Mouse (Mus musculus): ENCODE results near the gene Arhgap11a. TPM values are rescaled to one million over a fixed set of nuclear protein-coding genes. Genes with fewer than 3 reads are reported as not detected.

Gene Arhgap11a
- total and polyA plus RNA-seq, 3 experiments: 24.3 to 43.1 (median 29.7) TPM

DNA sequence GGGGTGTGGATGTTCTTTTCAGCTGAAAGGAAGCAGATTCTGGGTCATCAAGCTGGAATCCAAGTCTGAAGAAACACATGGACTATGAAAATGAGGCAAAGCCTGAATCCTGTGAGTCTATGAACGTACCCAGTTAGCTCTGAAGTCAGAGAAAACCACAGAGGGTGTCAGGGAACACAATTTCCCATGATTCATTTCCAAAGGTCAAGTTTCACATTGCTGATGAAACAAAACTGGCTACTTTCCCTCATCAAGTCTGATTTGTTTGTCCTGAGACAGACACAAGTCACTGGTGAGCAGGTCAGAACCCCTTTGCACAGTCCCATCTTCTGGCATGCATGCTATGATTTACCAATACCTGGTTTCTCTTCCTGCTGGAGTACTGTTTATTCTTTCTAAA lies 37.6 kb upstream of the Arhgap11a start:
- Histone ChIP-seq H3K27me3 (ENCODE audit: control insufficient read depth in 1 of 2, insufficient read depth in 2 of 2, low read length in 2 of 2) (no peaks in the 10 kb centered on the region; a peak in 2 of 4 replicates), H3K79me2 (ENCODE audit: control insufficient read depth, insufficient read depth, low read length, poor library complexity) (no peaks in the 10 kb centered on the region), H3K4me1 (ENCODE audit: control insufficient read depth in 1 of 2, insufficient read depth in 2 of 2, low read length in 2 of 2) (no peaks in the 10 kb centered on the region), H3K9ac (ENCODE audit: control insufficient read depth, low read depth, low read length, poor library complexity, severe bottlenecking) (no peak overlapping the region), H3K27ac (ENCODE audit: control insufficient read depth, low read depth, low read length) (no peak overlapping the region), H3K36me3 (ENCODE audit: control insufficient read depth in 1 of 2, insufficient read depth in 2 of 2, low read length in 2 of 2) (no peaks in the 10 kb centered on the region), H3K9me3 (replicated peaks; ENCODE audit: insufficient read depth, low read length) (no peaks in the 10 kb centered on the region), H3K4me3 (ENCODE audit: control insufficient read depth in 1 of 2, insufficient read depth in 1 of 2, low read depth in 2 of 2, low read length in 2 of 2) (no peak overlapping the region)
- no peak for DNase-seq (ENCODE audit: low read depth, low spot score)
- TF ChIP-seq MYB (IDR thresholded peaks at IDR 0.05; ENCODE audit: low read depth, low read length) (no peak), GABPA (IDR thresholded peaks at IDR 0.05; ENCODE audit: low read depth, low read length) (no peak), MEF2A (IDR thresholded peaks at IDR 0.05; ENCODE audit: extremely low read depth, insufficient replicate concordance, low read depth, low read length, poor library complexity, severe bottlenecking) (no peak), UBTF (IDR thresholded peaks at IDR 0.05; ENCODE audit: borderline replicate concordance, insufficient read depth, low read depth, low read length) (no peak), TBP (IDR thresholded peaks at IDR 0.05; ENCODE audit: low read depth, low read length) (no peak), POLR2A (IDR thresholded peaks at IDR 0.05; ENCODE audit: control insufficient read depth in 1 of 2, insufficient read depth in 1 of 2, low read depth in 1 of 2, low read length in 2 of 2, poor library complexity in 1 of 2) (no peak), KAT2A (conservative IDR thresholded peaks at IDR 0.05; ENCODE audit: low read depth, low read length) (no peak), USF2 (IDR thresholded peaks at IDR 0.05; ENCODE audit: borderline replicate concordance in 1 of 2, insufficient read depth in 1 of 2, low read depth in 1 of 2, low read length in 2 of 2) (no peak), TAL1 (IDR thresholded peaks at IDR 0.05; ENCODE audit: low read length) (no peak), ELF1 (IDR thresholded peaks at IDR 0.05; ENCODE audit: low read depth, low read length) (no peak), ZKSCAN1 (IDR thresholded peaks at IDR 0.05; ENCODE audit: low read depth, low read length) (no peak), ETS1 (IDR thresholded peaks at IDR 0.05; ENCODE audit: low read depth, low read length) (no peak), POLR2AphosphoS5 (IDR thresholded peaks at IDR 0.05; ENCODE audit: borderline replicate concordance, low read depth, low read length) (no peak), RCOR1 (IDR thresholded peaks at IDR 0.05; ENCODE audit: low read depth, low read length) (no peak), MYC (IDR thresholded peaks at IDR 0.05; ENCODE audit: low read depth, low read length) (no peak)

DNA sequence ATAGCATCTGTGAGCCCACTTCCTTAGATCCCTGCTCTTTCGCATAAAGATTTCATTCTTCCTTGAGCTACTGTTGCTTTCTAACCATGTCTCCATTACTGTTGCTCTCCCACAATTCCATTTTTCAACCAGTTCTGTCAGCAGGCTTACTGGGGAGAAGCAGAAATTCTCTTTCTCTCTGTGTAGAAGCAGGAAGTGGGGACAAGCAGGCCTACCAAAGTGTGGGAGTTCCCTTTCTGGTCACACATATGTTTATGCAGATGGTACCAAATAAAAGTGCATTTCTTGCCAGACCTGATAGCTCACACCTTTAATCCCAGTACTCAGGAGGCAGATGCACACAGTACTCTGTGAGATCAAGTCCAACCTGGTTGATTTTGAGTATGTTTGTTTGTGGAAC lies 21.7 kb upstream of the Arhgap11a start:
- no peaks in the 10 kb centered on the region for H3K79me2 ChIP-seq (ENCODE audit: control insufficient read depth, insufficient read depth, low read length, poor library complexity)
- 0 out of 4 replicates have a peak, but pooled peaks cover 0 to 5% of the 10 kb centered on the region in 2 experiments for H3K4me1 ChIP-seq (ENCODE audit: control insufficient read depth in 1 of 2, insufficient read depth in 2 of 2, low read length in 2 of 2)
- DNase-seq (ENCODE audit: low read depth, low spot score): no peak
- no peak overlapping the region for H3K9ac ChIP-seq (ENCODE audit: control insufficient read depth, low read depth, low read length, poor library complexity, severe bottlenecking)
- H3K36me3 ChIP-seq (ENCODE audit: control insufficient read depth in 1 of 2, insufficient read depth in 2 of 2, low read length in 2 of 2): no peaks in the 10 kb centered on the region; a peak in 1 of 4 replicates
- no peak overlapping the region for H3K27ac ChIP-seq (ENCODE audit: control insufficient read depth, low read depth, low read length)
- no peaks in the 10 kb centered on the region; a peak in 2 of 4 replicates for H3K27me3 ChIP-seq (ENCODE audit: control insufficient read depth in 1 of 2, insufficient read depth in 2 of 2, low read length in 2 of 2)
- no peaks in the 10 kb centered on the region for H3K9me3 ChIP-seq (replicated peaks; ENCODE audit: insufficient read depth, low read length)
- TF ChIP-seq MYC (IDR thresholded peaks at IDR 0.05; ENCODE audit: low read depth, low read length) (no peak), MAX (IDR thresholded peaks at IDR 0.05; ENCODE audit: low read length) (no peak), TBP (IDR thresholded peaks at IDR 0.05; ENCODE audit: low read depth, low read length) (no peak), POLR2A (IDR thresholded peaks at IDR 0.05; ENCODE audit: control insufficient read depth in 1 of 2, insufficient read depth in 1 of 2, low read depth in 1 of 2, low read length in 2 of 2, poor library complexity in 1 of 2) (no peak), KAT2A (conservative IDR thresholded peaks at IDR 0.05; ENCODE audit: low read depth, low read length) (no peak)
- no peak overlapping the region for H3K4me3 ChIP-seq (ENCODE audit: control insufficient read depth in 1 of 2, insufficient read depth in 1 of 2, low read depth in 2 of 2, low read length in 2 of 2)
